Mouse (Mus musculus) thymus, adult 2 months (tissue): ENCODE data around the gene Platr17. TPM values are rescaled to one million over a fixed set of nuclear protein-coding genes. Genes with fewer than 3 reads are reported as not detected.
A peak's percentile ranks its signal among the peaks of the same experiment; 100 is the strongest.

Experiments used
- DNase-seq: peaks from one replicate; pipeline ENCODE4 v3.0.0; 2021
- H3K27ac ChIP-seq: fragments of 200-500 bp; 2 replicates; pipeline ENCODE4 v1.5.1; 2012; ENCODE audit warnings: low read length, control low read depth; ENCODE audit not compliant: control insufficient read depth, insufficient read depth
- H3K27me3 ChIP-seq: fragments of 200-500 bp; 2 replicates; pipeline ENCODE4 v1.6.1; 2012; ENCODE audit warnings: mild to moderate bottlenecking, low read length, moderate library complexity, mixed read lengths; ENCODE audit not compliant: control insufficient read depth, insufficient read depth
- H3K36me3 ChIP-seq: fragments of 200-500 bp; 2 replicates; pipeline ENCODE4 v1.6.1; 2012; ENCODE audit warnings: mild to moderate bottlenecking, low read length, moderate library complexity; ENCODE audit not compliant: control insufficient read depth, insufficient read depth
- H3K4me1 ChIP-seq: fragments of 200-500 bp; replicated peaks from 2 replicates; pipeline ENCODE4 v1.6.1; 2012; ENCODE audit warnings: low read length; ENCODE audit not compliant: control insufficient read depth, insufficient read depth
- H3K4me3 ChIP-seq: fragments of 200-500 bp; 2 replicates; pipeline ENCODE4 v1.5.1; 2012; ENCODE audit warnings: mild to moderate bottlenecking, low read length, control low read depth, moderate library complexity; ENCODE audit not compliant: control insufficient read depth, insufficient read depth
- CTCF ChIP-seq: fragments of 200-500 bp; IDR thresholded peaks from 2 replicates; pipeline ENCODE4 v1.5.1; 2012; ENCODE audit warnings: mild to moderate bottlenecking, control low read depth, low read length, moderate library complexity, borderline replicate concordance; ENCODE audit not compliant: control insufficient read depth, poor library complexity, insufficient read depth; ENCODE audit errors: extremely low read depth
- POLR2A ChIP-seq: fragments of 200-500 bp; IDR thresholded peaks from 2 replicates; pipeline ENCODE4 v1.6.1; 2012; ENCODE audit warnings: mild to moderate bottlenecking, low read length, control low read depth, moderate library complexity; ENCODE audit not compliant: control insufficient read depth, poor library complexity, insufficient read depth; ENCODE audit errors: extremely low read depth
- WGBS: fragments of 180-500 bp; shearing (Covaris S2); methylation state at CpG from one replicate; pipeline ENCODE4 v1.1.7; 2018; 5-methylcytosine and 5-hydroxymethylcytosine counted together
- polyA plus RNA-seq: library from polyadenylated mRNA; depleted of rRNA; stranded (reverse); fragments of >200 nt; gene quantifications from 2 replicates; pipeline ENCODE4 v1.2.3, GENCODE M21; 2012

The Platr17 gene
- polyA plus RNA-seq, 1 experiment = 0.69 TPM

DNA sequence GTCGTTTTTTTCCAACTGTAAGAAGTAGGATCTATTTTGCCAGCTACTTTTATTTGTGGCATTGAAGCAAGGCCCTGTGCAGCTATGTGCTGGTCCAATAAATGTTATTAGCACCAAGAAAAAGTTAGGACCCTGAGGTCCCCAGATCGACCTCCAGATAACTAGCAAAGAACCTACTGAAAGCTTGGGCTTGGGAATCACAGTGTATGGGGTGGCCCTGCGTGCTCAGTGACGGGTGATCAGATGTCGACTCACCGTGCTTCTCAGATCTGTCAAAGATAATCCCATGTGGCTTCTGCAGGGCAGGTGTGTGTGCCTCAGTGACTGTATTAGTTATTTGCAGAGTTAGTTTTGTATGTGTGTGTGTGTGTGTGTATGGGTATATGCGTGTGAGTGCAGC, 16.4 kb downstream of the Platr17 start:
- Histone ChIP-seq H3K36me3 (no peaks in the 10 kb centered on the region), H3K27me3 (no peaks in the 10 kb centered on the region), H3K27ac (no peak overlapping the region), H3K4me1 (peaks cover 13% of the 10 kb centered on the region), H3K4me3 (no peak overlapping the region)
- no peak for TF ChIP-seq POLR2A
- TF ChIP-seq CTCF = no peak
- DNase-seq = no peak
- WGBS = 77% methylated on average over 7 of the region's 7 CpGs

DNA sequence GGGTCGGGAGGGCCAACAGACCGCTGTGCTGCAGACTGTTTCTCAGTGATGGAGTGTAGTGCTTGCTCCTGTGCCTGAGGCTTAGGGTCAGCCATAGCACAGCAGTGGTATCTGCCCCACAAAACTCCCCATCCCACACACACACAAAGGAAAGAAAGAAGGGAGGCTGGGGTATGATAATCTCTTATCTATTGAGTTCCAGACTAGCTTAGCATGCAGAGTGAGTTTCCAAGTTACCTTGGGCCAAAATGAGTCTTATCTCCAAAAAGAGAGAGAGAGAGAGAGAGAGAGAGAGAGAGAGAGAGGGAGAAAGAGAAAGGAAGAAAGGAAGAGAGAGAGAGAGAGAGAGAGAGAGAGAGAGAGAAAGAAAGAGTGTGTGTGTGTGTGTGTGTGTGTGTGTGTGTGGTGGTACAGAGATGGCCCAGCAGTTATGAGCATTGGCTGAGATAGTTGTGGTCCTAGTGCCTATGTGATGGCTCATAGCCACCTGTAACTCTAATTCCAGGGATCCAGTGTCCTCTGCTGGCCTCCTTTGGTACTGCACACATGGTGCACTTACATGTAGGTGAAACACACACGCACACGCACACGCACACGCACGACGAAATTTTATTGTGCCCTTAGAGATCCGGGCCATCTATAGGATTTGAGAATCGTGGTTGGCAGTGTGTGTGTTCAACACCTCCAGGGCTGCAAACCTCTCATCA, 19.8 kb downstream of the Platr17 start:
- peaks cover 8% of the 10 kb centered on the region for H3K4me1 ChIP-seq
- DNase-seq = peak; percentile 50

DNA sequence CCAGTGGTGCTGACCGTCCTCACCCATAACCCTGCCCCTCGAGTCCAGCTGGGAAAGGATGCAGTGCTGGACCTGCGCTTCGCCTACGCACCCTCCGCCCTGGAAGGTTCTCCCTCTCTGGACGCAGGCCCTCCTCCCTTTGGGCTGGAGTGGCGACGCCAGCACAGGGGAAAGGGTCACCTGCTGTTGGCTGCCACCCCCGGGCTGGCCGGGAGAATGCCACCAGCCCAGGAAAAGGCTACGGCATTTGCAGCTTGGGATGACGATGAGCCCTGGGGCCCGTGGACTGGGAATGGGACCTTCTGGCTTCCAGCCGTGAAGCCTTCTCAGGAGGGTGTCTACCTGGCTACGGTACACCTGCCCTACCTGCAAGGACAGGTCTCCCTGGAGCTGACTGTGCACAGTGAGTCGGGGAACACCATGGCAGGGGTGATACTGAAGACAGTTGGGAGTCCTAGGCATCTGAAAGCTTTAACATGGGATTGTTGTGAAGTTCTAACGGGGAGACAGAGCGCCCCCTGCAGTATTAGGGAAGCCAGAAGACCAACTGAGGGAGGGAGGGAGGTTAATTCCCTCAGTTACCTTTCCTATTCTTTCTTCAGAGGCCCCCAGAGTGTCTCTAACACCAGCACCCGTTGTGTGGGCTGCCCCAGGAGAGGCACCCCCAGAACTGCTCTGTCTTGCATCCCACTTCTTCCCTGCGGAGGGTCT, 20.6 kb downstream of the Platr17 start:
- no peak for DNase-seq
- H3K27ac ChIP-seq = no peak overlapping the region
- no peaks in the 10 kb centered on the region for H3K27me3 ChIP-seq
- WGBS = 97% methylated on average over 21 of the region's 21 CpGs
- TF ChIP-seq CTCF = no peak
- TF ChIP-seq POLR2A = no peak
- H3K4me3 ChIP-seq = no peak overlapping the region
- no peaks in the 10 kb centered on the region for H3K36me3 ChIP-seq
- H3K4me1 ChIP-seq = peaks cover 9% of the 10 kb centered on the region

More for the DNA sequence above, 19.8 kb downstream of the Platr17 start:
- Histone ChIP-seq H3K36me3 (no peaks in the 10 kb centered on the region), H3K27me3 (no peaks in the 10 kb centered on the region), H3K27ac (no peak overlapping the region), H3K4me3 (no peak overlapping the region)
- WGBS = 95% methylated on average over 10 of the region's 10 CpGs
- no peak for TF ChIP-seq CTCF
- TF ChIP-seq POLR2A = no peak

DNA sequence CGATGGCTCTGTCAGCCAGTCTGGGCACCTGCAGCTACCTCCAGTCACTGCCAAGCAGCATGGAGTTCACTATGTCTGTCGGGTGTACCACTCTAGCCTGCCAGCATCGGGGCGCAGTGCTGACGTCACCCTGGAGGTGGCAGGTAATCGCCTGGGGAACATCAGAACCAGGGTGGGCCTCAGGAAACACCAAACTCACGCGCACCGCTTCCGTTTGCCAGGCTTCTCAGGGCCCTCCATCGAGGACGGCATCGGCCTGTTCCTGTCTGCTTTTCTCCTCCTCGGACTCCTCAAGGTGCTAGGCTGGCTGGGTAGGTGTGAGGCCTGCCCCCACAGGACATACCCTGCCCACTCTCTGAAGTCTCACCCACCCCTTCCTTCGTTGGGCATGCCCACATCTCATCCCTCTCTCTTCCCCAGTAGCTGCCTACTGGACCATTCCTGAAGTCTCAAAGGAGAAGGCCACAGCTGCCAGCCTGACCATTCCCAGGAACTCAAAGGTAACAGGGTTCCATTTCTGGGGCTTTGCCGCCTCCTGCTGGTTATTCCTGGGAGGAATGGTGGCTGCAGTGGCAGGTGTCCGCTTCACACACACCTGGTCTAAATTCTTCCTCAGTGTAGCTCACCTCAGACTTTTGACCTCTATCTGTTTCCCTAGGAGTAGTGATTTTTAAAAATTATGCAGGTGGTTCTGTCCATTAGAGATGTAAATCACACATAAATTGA, 21.4 kb downstream of the Platr17 start:
- TF ChIP-seq POLR2A = no peak
- no peak for TF ChIP-seq CTCF
- no peaks in the 10 kb centered on the region for H3K27me3 ChIP-seq
- WGBS = 93% methylated on average over 17 of the region's 17 CpGs
- H3K4me3 ChIP-seq = no peak overlapping the region
- DNase-seq = no peak
- peaks cover 15% of the 10 kb centered on the region for H3K4me1 ChIP-seq
- no peaks in the 10 kb centered on the region for H3K36me3 ChIP-seq
- H3K27ac ChIP-seq = no peak overlapping the region

DNA sequence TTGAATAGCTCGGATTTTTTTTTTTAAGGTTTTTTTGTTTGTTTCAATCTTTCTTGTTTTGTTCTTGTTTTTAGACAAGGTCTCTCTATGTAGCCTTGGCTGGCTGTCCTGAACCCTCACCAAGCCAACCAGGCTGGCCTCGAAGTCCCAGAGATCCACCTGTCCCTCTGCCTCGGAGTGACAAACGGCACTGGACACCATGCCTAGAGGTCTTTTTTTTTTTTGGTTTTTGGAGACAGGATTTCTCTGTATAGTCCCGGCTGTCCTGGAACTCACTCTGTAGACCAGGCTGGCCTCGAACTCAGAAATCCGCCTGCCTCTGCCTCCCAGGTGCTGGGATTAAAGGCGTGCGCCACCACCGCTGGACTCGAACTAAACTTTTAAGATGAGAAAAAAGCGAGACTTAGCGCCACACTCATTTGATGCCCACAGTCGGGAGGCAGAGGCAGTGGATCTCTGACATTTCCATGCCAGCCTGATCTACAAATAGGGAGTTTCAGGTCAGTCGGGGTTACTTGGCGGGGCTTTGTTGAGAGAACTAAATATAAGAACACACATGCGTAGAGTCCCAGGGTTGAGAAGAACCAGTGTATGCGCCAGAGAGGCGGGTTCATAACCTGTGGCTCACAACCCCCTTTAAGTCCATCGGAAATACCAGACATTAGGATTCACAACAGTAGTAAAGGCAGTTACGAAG, 23.5 kb downstream of the Platr17 start:
- Histone ChIP-seq H3K36me3 (peaks cover 5% of the 10 kb centered on the region; the same call in 1 of the 2 replicates), H3K27ac (no peak overlapping the region), H3K4me1 (peaks cover 18% of the 10 kb centered on the region), H3K4me3 (no peak overlapping the region), H3K27me3 (no peaks in the 10 kb centered on the region)
- TF ChIP-seq POLR2A = no peak
- TF ChIP-seq CTCF = no peak
- DNase-seq = no peak
- WGBS = 85% methylated on average over 21 of the region's 21 CpGs

DNA sequence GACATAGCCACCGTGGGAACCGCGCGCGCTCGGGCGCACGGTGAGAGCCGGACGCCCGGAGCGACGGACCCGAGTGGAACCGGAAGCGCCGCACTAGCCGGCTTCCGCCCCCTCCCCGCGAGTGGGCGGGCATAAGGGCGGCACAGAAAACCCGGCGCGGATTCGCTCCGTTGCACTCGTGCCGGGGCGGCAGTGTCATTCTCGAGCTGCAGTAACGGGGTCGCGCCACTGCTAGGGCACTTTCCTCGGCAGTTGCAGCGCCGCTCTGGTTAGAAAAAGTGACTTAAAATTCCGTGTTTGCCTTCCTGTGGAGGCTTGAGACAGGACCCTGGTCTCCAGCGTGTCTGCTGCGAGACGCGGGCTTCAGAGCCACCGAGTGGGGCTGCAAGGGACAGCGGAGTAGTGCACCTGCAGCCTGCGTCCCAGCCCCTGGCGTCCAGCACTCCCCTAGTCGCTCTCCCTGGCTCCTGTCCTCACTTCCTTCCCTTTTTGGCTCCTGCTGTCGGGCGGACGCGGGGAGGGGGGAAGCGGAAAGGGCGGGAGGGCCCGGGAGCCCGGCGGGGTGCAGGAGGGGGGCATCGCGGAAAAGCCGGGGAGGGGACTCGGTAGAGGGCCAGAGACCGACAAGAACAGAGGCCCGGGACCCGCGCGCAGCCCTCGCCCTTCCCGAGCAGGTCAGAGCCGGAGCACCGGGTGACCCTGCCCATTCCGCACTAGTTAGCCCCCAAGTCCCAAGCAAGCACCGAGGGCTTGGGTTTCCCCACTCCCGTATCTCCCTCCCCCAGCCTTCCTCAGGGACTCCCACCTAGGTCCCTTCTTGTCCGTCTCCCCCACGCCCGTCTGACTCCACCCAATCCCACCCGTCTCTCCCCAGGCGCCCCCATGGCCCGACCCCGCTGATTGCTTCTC, 24.7 kb downstream of the Platr17 start, which contains the start of gene Rgl2:
Rgl2 (plus strand) TSS at position 173 of the 909 bp plus-strand sequence.
- Histone ChIP-seq H3K4me1 (peaks cover 18% of the 10 kb centered on the region), H3K27ac (peak within 1 kb of the TSS; percentile 93), H3K36me3 (peaks cover 6% of the 10 kb centered on the region; the same call in 1 of the 2 replicates), H3K27me3 (no peaks in the 10 kb centered on the region), H3K4me3 (peak within 1 kb of the TSS; percentile 75)
- under 1% methylated on average over 79 of the region's 80 CpGs for WGBS
- TF ChIP-seq POLR2A (no peak), CTCF (0 out of 2 replicates have a peak, but pooled peaks have one; percentile 51)
- DNase-seq = peak; percentile 94
